Mouse (Mus musculus): Measurements from ENCODE around the gene Akap2.

DNA sequence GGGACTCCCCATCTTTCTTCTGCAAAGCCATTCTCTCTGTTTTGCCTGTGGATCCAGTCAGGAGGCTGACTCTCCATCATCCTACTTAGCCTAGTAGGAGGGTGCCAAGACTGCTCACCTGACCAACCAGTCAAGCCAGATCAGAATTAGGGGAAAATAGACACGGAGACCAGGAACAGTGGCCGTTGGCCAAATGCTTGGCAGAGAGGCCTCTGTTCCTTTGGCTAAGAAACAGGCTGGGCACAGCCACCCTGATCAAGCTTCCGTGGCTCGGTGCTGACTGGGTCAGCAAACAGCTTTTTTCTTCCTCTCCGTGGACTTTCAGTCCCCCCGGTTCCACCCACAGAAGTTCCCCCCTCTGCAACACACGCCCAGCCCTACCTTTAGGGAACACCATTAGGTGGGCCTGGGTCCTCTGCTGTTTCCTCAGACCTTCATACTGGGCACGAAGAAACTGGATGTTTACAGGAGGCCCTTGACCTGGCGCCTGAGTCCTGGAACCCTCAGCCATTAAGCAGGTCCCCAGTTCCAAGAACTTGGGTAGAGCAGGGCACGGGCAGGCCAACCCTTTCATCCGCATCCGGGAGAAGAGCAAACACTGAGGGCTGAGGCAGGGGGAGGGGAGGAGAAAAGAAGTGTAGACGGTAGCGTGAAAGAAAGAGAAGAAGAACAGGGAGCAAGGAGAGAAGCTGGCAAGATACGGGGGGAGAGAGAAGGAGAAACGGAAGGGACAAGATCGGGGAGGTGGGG is 197.9 kb downstream of the Akap2 start:
- TF ChIP-seq CTCF (IDR thresholded peaks at IDR 0.05; ENCODE audit: insufficient read depth, low read length): no peak
- TF ChIP-seq POLR2A (IDR thresholded peaks at IDR 0.05; ENCODE audit: borderline replicate concordance, extremely low read depth, low read depth, low read length): peak; percentile 26; the same call in 1 of the 2 replicates
